16 mouse cellular contexts compared by ENCODE assay signal in genomic region chr1:155759167-155759566, GRCm38 (mm10). TPM values are rescaled to one million over a fixed set of nuclear protein-coding genes. Genes with fewer than 3 reads are reported as not detected.
DNase-seq lines count a peak whose midpoint lies in the region; ATAC-seq and TF ChIP-seq lines count a peak whose summit lies in the region.
"Had no signal": no experiment of that assay in that cellular context is flagged by ENCODE, and none has a peak within 500 bp of the region (broad histone marks: within the 10 kb centered on the region; RNA-seq: fewer than 3 reads in every experiment).

No protein-coding gene starts in this region.

- H3K36me3 ChIP-seq in midbrain, embryonic 14.5 days (ENCODE audit: control insufficient read depth, insufficient read depth, low read length), result no peaks in the 10 kb centered on the region
- H3K36me3 ChIP-seq: forebrain, embryonic 15.5 days; heart, embryonic 15.5 days; limb, embryonic 13.5 days had no signal

- peaks cover 54% of the 10 kb centered on the region for H3K27me3 ChIP-seq in midbrain, embryonic 14.5 days (ENCODE audit: control insufficient read depth, insufficient read depth, low read length)

- H3K9ac ChIP-seq in midbrain, embryonic 14.5 days (replicated peaks; ENCODE audit: low read length), result no peak overlapping the region
- H3K9ac ChIP-seq: forebrain, embryonic 15.5 days; heart, embryonic 15.5 days; limb, embryonic 13.5 days had no signal

- no peaks in the 10 kb centered on the region for H3K9me3 ChIP-seq in midbrain, embryonic 14.5 days (ENCODE audit: control insufficient read depth, low read length)
- H3K9me3 ChIP-seq: forebrain, embryonic 15.5 days; heart, embryonic 15.5 days; limb, embryonic 13.5 days had no signal

- TF ChIP-seq POLR2A in brain, embryonic 14.5 days (IDR thresholded peaks at IDR 0.05; ENCODE audit: borderline replicate concordance, extremely low read depth, insufficient read depth, insufficient read length, poor library complexity, severe bottlenecking), result no peak

- WGBS in midbrain, embryonic 14.5 days, result 18% methylated on average over 12 of the region's 12 CpGs

- intact Hi-C loops in gastrocnemius, postnatal 36 days (cut with DNase I), result no loop called here

- no peaks in the 10 kb centered on the region for H3K4me1 ChIP-seq in midbrain, embryonic 14.5 days (ENCODE audit: control insufficient read depth, insufficient read depth, low read length)
- H3K4me1 ChIP-seq: forebrain, embryonic 15.5 days; limb, embryonic 13.5 days had no signal

- TF ChIP-seq CTCF in brain, embryonic 14.5 days (IDR thresholded peaks at IDR 0.05; ENCODE audit: borderline replicate concordance, extremely low read depth, insufficient read depth, insufficient read length), result no peak

- peak; percentile 31 for DNase-seq in adrenal gland, adult 2 months
- DNase-seq in adrenal gland, adult (ENCODE audit: inconsistent age in 2 of 2, low spot score in 1 of 2), result no peak
- peak; percentile 84 for DNase-seq in brain, embryonic 14.5 days (ENCODE audit: low read depth)
- DNase-seq in gastrocnemius, postnatal 36 days, result peak; percentile 46 to 50
- peak; percentile 87 for DNase-seq in midbrain, embryonic 14.5 days
- DNase-seq in lung, adult 18-20 months, result no peak
- no peak for DNase-seq in lung, postnatal 10 days
- DNase-seq: cerebellum, adult 9-11 months; kidney, adult 11 months; thymus, adult 18-20 months had no signal

- peak; percentile 82 for ATAC-seq in midbrain, embryonic 14.5 days (ENCODE audit: low FRiP score, low TSS enrichment)
- ATAC-seq in megakaryocyte, adult 5-6 weeks (ENCODE audit: poor library complexity, severe bottlenecking), result no peak
- ATAC-seq: forebrain, embryonic 15.5 days had no signal

- no peak overlapping the region for H3K4me2 ChIP-seq in midbrain, embryonic 14.5 days (ENCODE audit: low read length)
- H3K4me2 ChIP-seq: forebrain, embryonic 15.5 days; heart, embryonic 15.5 days; limb, embryonic 13.5 days had no signal

- no peak overlapping the region for H3K27ac ChIP-seq in midbrain, embryonic 14.5 days (replicated peaks; ENCODE audit: low read depth, low read length)
- H3K27ac ChIP-seq: forebrain, embryonic 15.5 days; heart, embryonic 15.5 days; limb, embryonic 13.5 days had no signal

- H3K4me3 ChIP-seq in midbrain, embryonic 14.5 days (replicated peaks; ENCODE audit: low read depth, low read length), result no peak overlapping the region
- H3K4me3 ChIP-seq: forebrain, embryonic 15.5 days; heart, embryonic 15.5 days; limb, embryonic 13.5 days had no signal

RNA-seq across cellular contexts. Expression of gene Lhx4, which starts 7.7 kb away (rescaled TPM):
- total RNA-seq in adrenal gland, adult 2 months (2021), result under 1 TPM in 1 of 2 experiments, not detected in 1; 0.10 TPM
- polyA plus RNA-seq in adrenal gland, adult 2 months (2012; rRNA removed), result 0.02 TPM in 1 of 2 replicates, not detected in the other
- 0.97 and 2.7 TPM in 2 replicates for polyA plus RNA-seq in brain, embryonic 14.5 days (2012; rRNA removed)
- not detected for total RNA-seq in gastrocnemius, postnatal 36 days (2021)
- 1.8 and 3.5 TPM in 2 replicates for polyA plus RNA-seq in midbrain, embryonic 14.5 days (2014; fragmentation: Nextera tagmentation; extraction: Ambion mirVana)
- not detected in 2 replicates for total RNA-seq in megakaryocyte, adult 5-6 weeks (2015)
- not detected in 2 replicates for total RNA-seq in megakaryocyte, adult 5-6 weeks (2017)
- polyA plus RNA-seq: heart, embryonic 15.5 days; lung, embryonic 16.5 days; spleen, adult 2 months had no signal

RNA-seq across cellular contexts. Expression of gene Qsox1, which starts 53.5 kb away (rescaled TPM):
- total RNA-seq in adrenal gland, adult 2 months (2021), result 10 to 100 TPM; 49.6 to 71.8 TPM
- 66.6 and 82.6 TPM in 2 replicates for polyA plus RNA-seq in adrenal gland, adult 2 months (2012; rRNA removed)
- polyA plus RNA-seq in brain, embryonic 14.5 days (2012; rRNA removed), result 35.0 and 36.1 TPM in 2 replicates
- total RNA-seq in gastrocnemius, postnatal 36 days (2021), result 10 to 100 TPM; 23.0 to 23.7 TPM
- polyA plus RNA-seq in midbrain, embryonic 14.5 days (2014; fragmentation: Nextera tagmentation; extraction: Ambion mirVana), result 7.6 and 11.5 TPM in 2 replicates
- 13.5 and 13.7 TPM in 2 replicates for total RNA-seq in megakaryocyte, adult 5-6 weeks (2015)
- total RNA-seq in megakaryocyte, adult 5-6 weeks (2017), result 15.4 and 17.5 TPM in 2 replicates

Comparison
In these comparisons a context has a peak if more than half of its experiments do, and no peak if none do; other contexts are left out.
1. DNase-seq: peak in adrenal gland, adult 2 months (single experiment), brain, embryonic 14.5 days (single experiment), gastrocnemius, postnatal 36 days (2 of 2) and midbrain, embryonic 14.5 days (single experiment); none in adrenal gland, adult (0 of 2), lung, adult 18-20 months (0 of 2) and lung, postnatal 10 days (single experiment).